Mouse (Mus musculus): ENCODE measurements around the gene Vmn2r53.
"Not testable (repeated sequence)": the region's sequence is repeated elsewhere in the genome, so short reads cannot be mapped to it uniquely, and the experiment has no call there.

Gene Vmn2r53

DNA sequence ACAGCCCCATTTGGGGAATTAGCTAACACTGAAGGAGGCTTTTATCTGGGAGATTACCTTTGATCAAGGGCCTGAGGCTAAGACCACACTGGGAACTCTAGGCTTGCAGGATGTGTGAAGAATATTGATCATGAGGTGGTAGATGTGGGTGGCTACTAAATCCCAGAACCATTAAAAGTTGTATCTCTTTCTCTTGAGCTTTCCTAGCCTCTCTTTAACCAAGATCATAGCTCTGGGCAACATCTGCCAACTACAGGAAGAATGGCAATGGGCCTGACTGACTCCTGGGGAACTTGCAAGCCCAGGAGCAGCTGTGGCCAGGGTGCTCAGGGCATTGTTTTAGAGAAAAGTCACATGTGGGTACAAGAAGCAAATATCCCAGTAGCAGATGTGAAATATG is at the start of gene Vmn2r53:
Gene Vmn2r53, minus strand, starts transcription at position 101 of the 400 bp plus-strand sequence.
- DNase-seq (ENCODE audit: low spot score in 2 of 2): no peak

- DNase-seq (ENCODE audit: low spot score in 2 of 2): not testable (repeated sequence)
Observed at GRCm38 (mm10) chr7:12640219-12640618, 31.6 kb upstream of the Vmn2r53 start, which contains the start of gene Vmn2r54. Gene Vmn2r54, minus strand, starts transcription at chr7:12640319.
